Mouse (Mus musculus) ovary, postnatal 10 days (tissue): ENCODE measurements at regions not wholly inside any gene's neighbourhood (a gene's known extent, or its start where the extent isn't known, plus 50 kb on each side); places are given as distances from the start of the nearest gene placed in this dataset.

Source experiments
- DNase-seq: peaks from one replicate; pipeline ENCODE4 v3.0.0; 2022; ENCODE audit warnings: low spot score

- no peak for DNase-seq
Measured at GRCm38 (mm10) chr13:47298010-47298409, 175.6 kb downstream of the Rnf144b start.

GRCm38 (mm10) chr13:47300486-47300885 is 178.0 kb downstream of the Rnf144b start:
- DNase-seq, result no peak

GRCm38 (mm10) chr13:47301070-47301469 is 178.6 kb downstream of the Rnf144b start:
- DNase-seq, result no peak

GRCm38 (mm10) chr13:47309492-47309891 is 187.0 kb downstream of the Rnf144b start:
- no peak for DNase-seq

GRCm38 (mm10) chr13:47310751-47311202 is 188.3 kb downstream of the Rnf144b start:
- no peak for DNase-seq

- DNase-seq, result no peak
Measured at GRCm38 (mm10) chr13:47319549-47319948, 197.1 kb downstream of the Rnf144b start.

- no peak for DNase-seq
Measured at GRCm38 (mm10) chr13:47321876-47322275, 199.4 kb downstream of the Rnf144b start.

GRCm38 (mm10) chr13:47335996-47336684 is 213.7 kb downstream of the Rnf144b start:
- no peak for DNase-seq

GRCm38 (mm10) chr13:47336865-47337441 is 214.5 kb downstream of the Rnf144b start:
- no peak for DNase-seq

GRCm38 (mm10) chr13:47339411-47339810 is 217.0 kb downstream of the Rnf144b start:
- no peak for DNase-seq

GRCm38 (mm10) chr13:47342361-47342760 is 219.9 kb downstream of the Rnf144b start:
- no peak for DNase-seq

- DNase-seq, result no peak
Measured at GRCm38 (mm10) chr13:47345576-47345975, 223.1 kb downstream of the Rnf144b start.

GRCm38 (mm10) chr13:47347835-47348234 is 225.4 kb downstream of the Rnf144b start:
- DNase-seq, result no peak

GRCm38 (mm10) chr13:47348517-47349145 is 226.2 kb downstream of the Rnf144b start:
- DNase-seq, result peak; percentile 60

GRCm38 (mm10) chr13:47354446-47354845 is 232.0 kb downstream of the Rnf144b start:
- no peak for DNase-seq

GRCm38 (mm10) chr13:47355169-47355568 is 232.7 kb downstream of the Rnf144b start:
- DNase-seq, result no peak

- no peak for DNase-seq
Measured at GRCm38 (mm10) chr13:47358986-47359385, 236.5 kb downstream of the Rnf144b start.

- DNase-seq, result no peak
Measured at GRCm38 (mm10) chr13:47365776-47366175, 243.3 kb downstream of the Rnf144b start.

GRCm38 (mm10) chr13:47368041-47368823 is 245.8 kb downstream of the Rnf144b start:
- no peak for DNase-seq

GRCm38 (mm10) chr13:47374583-47374982 is 252.1 kb downstream of the Rnf144b start:
- no peak for DNase-seq

GRCm38 (mm10) chr13:47391023-47391422 is 268.6 kb downstream of the Rnf144b start:
- no peak for DNase-seq

- no peak for DNase-seq
Measured at GRCm38 (mm10) chr13:47397726-47398350, 275.4 kb downstream of the Rnf144b start.
